Mouse (Mus musculus): ENCODE data around the gene Otud7a. TPM values are rescaled to one million over a fixed set of nuclear protein-coding genes. Genes with fewer than 3 reads are reported as not detected.
A peak's percentile ranks its signal among the peaks of the same experiment; 100 is the strongest.

Gene Otud7a
- total and polyA plus RNA-seq, 2 experiments from 2014 or later, result 4.2 to 20.8 TPM

- H3K4me3 ChIP-seq (ENCODE audit: low read depth, low read length), result no peak overlapping the region
- no peak for TF ChIP-seq CTCF (IDR thresholded peaks at IDR 0.05)
- no peak overlapping the region for H3K9ac ChIP-seq (replicated peaks; ENCODE audit: low read length, poor library complexity, severe bottlenecking)
- H3K36me3 ChIP-seq (ENCODE audit: insufficient read depth, low read length), result no peaks in the 10 kb centered on the region
- H3K9me3 ChIP-seq (ENCODE audit: low read length), result no peaks in the 10 kb centered on the region
- DNase-seq (ENCODE audit: low spot score), result no peak
- no peak overlapping the region for H3K27ac ChIP-seq (ENCODE audit: low read depth, low read length)
- H3K4me2 ChIP-seq (ENCODE audit: low read depth, low read length, poor library complexity, severe bottlenecking), result no peak overlapping the region
- 91% methylated on average over 3 of the region's 3 CpGs for WGBS
- no peaks in the 10 kb centered on the region for H3K4me1 ChIP-seq (ENCODE audit: insufficient read depth, low read length)
- H3K27me3 ChIP-seq (ENCODE audit: insufficient read depth, low read length), result peaks cover 11% of the 10 kb centered on the region
- ATAC-seq (ENCODE audit: low FRiP score), result no peak
Measured at GRCm38 (mm10) chr7:63762529-63762928, 318.0 kb downstream of the Otud7a start.

DNA sequence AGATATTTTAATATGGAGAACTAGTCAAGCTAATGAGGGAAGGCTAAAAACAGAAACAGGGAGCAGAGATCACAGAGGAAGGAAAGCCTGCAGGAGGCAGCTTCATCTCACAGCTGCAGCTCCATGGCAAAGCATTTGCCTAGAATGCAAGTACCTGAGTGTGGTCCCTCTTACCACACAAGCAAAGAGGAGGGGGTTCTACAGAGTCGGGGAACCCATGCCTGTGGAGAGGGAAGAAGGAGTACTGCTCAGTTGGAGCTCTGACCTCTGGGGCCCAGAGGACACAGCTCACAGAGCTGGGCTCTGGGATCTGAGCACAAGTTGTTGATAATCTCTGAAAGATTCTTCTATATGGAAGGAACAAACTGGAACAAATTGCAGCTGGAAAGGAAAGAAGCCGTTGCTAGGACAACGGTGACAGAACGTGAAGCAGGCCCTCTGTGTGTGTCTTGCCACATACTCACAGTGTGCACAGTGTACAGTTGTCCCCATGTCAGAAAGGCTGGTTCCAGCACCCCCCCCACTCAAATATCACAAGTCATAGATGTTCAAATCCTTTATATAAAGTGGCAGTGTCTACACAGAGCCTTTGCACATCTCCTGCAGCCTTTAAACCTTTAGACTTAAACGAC is 324.0 kb downstream of the Otud7a start:
- peak; percentile 81 for ATAC-seq (ENCODE audit: low FRiP score)
- peak overlapping the region; percentile 4; the same call in 1 of the 2 replicates for H3K27ac ChIP-seq (ENCODE audit: low read depth, low read length)
- 13% methylated on average over 5 of the region's 5 CpGs for WGBS
- no peak overlapping the region for H3K9ac ChIP-seq (replicated peaks; ENCODE audit: low read length, poor library complexity, severe bottlenecking)
- no peaks in the 10 kb centered on the region for H3K9me3 ChIP-seq (ENCODE audit: low read length)
- H3K36me3 ChIP-seq (ENCODE audit: insufficient read depth, low read length), result no peaks in the 10 kb centered on the region
- H3K27me3 ChIP-seq (ENCODE audit: insufficient read depth, low read length), result no peaks in the 10 kb centered on the region
- no peaks in the 10 kb centered on the region for H3K4me1 ChIP-seq (ENCODE audit: insufficient read depth, low read length)
- no peak overlapping the region for H3K4me3 ChIP-seq (ENCODE audit: low read depth, low read length)
- H3K4me2 ChIP-seq (ENCODE audit: low read depth, low read length, poor library complexity, severe bottlenecking), result no peak overlapping the region
- TF ChIP-seq CTCF (IDR thresholded peaks at IDR 0.05), result peak; percentile 30; the same call in 1 of the 2 replicates
- DNase-seq (ENCODE audit: low spot score), result peak; percentile 74

DNA sequence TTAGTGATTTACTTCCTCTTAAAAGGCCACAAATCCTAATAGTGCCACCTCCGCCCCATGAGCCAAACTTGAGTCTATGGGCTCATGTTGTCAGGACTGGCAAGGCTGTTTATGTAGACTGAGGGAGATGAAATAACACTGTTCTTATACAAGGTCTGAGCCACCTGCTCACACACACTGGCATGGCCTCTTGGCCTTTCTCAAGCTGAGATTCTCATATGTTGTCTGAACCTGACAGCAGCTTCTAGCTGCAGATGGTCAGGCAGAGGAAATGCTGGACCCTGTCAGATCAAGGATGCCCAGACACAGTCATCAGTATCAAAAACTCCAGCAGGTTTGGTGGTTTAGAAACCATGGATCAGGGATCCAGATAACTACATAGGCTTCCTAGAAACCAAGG is 328.7 kb downstream of the Otud7a start:
- TF ChIP-seq CTCF (IDR thresholded peaks at IDR 0.05), result no peak
- Histone ChIP-seq H3K4me1 (ENCODE audit: insufficient read depth, low read length) (no peaks in the 10 kb centered on the region), H3K4me2 (ENCODE audit: low read depth, low read length, poor library complexity, severe bottlenecking) (no peak overlapping the region), H3K36me3 (ENCODE audit: insufficient read depth, low read length) (no peaks in the 10 kb centered on the region), H3K9ac (replicated peaks; ENCODE audit: low read length, poor library complexity, severe bottlenecking) (no peak overlapping the region), H3K27ac (ENCODE audit: low read depth, low read length) (no peak overlapping the region), H3K27me3 (ENCODE audit: insufficient read depth, low read length) (no peaks in the 10 kb centered on the region), H3K4me3 (ENCODE audit: low read depth, low read length) (no peak overlapping the region), H3K9me3 (ENCODE audit: low read length) (no peaks in the 10 kb centered on the region)
- DNase-seq (ENCODE audit: low spot score) (no peak), ATAC-seq (ENCODE audit: low FRiP score) (no peak)
- 95% methylated on average over 1 of the region's 1 CpGs for WGBS

DNA sequence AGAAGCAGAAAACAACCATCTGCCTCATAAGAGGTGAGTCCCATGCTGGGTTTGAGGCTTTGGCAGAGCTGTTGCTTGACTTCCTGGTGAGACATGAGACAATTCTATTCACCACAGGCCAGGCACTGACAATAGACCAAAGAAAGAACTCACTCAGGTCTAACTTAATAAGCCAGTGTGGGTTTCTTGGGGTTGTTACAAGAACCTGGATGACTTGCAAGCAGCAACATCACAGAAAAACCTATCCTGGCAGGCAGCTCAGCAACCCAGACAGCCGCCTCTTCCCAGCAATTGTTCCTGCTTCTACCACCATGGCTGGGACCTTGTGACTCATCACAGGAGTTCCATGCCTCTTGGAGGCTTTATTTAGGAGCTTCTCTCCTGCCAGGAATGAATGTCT is 329.7 kb downstream of the Otud7a start:
- Histone ChIP-seq H3K4me2 (ENCODE audit: low read depth, low read length, poor library complexity, severe bottlenecking) (no peak overlapping the region), H3K4me1 (ENCODE audit: insufficient read depth, low read length) (no peaks in the 10 kb centered on the region), H3K36me3 (ENCODE audit: insufficient read depth, low read length) (no peaks in the 10 kb centered on the region), H3K27me3 (ENCODE audit: insufficient read depth, low read length) (no peaks in the 10 kb centered on the region), H3K9me3 (ENCODE audit: low read length) (no peaks in the 10 kb centered on the region), H3K27ac (ENCODE audit: low read depth, low read length) (no peak overlapping the region), H3K9ac (replicated peaks; ENCODE audit: low read length, poor library complexity, severe bottlenecking) (no peak overlapping the region), H3K4me3 (ENCODE audit: low read depth, low read length) (no peak overlapping the region)
- WGBS, result 46% methylated on average over 1 of the region's 1 CpGs
- TF ChIP-seq CTCF (IDR thresholded peaks at IDR 0.05), result no peak
- DNase-seq (ENCODE audit: low spot score) (no peak), ATAC-seq (ENCODE audit: low FRiP score) (no peak)

- no peak for ATAC-seq (ENCODE audit: low FRiP score)
- WGBS, result 90% methylated on average over 4 of the region's 4 CpGs
- H3K4me1 ChIP-seq (ENCODE audit: insufficient read depth, low read length), result no peaks in the 10 kb centered on the region
- no peaks in the 10 kb centered on the region for H3K27me3 ChIP-seq (ENCODE audit: insufficient read depth, low read length)
- H3K27ac ChIP-seq (ENCODE audit: low read depth, low read length), result no peak overlapping the region
- no peaks in the 10 kb centered on the region for H3K9me3 ChIP-seq (ENCODE audit: low read length)
- no peak for DNase-seq (ENCODE audit: low spot score)
- no peak overlapping the region for H3K9ac ChIP-seq (replicated peaks; ENCODE audit: low read length, poor library complexity, severe bottlenecking)
- H3K4me3 ChIP-seq (ENCODE audit: low read depth, low read length), result no peak overlapping the region
- H3K36me3 ChIP-seq (ENCODE audit: insufficient read depth, low read length), result no peaks in the 10 kb centered on the region
- TF ChIP-seq CTCF (IDR thresholded peaks at IDR 0.05), result no peak
- no peak overlapping the region for H3K4me2 ChIP-seq (ENCODE audit: low read depth, low read length, poor library complexity, severe bottlenecking)
Measured at GRCm38 (mm10) chr7:63777328-63777727, 332.8 kb downstream of the Otud7a start.

DNA sequence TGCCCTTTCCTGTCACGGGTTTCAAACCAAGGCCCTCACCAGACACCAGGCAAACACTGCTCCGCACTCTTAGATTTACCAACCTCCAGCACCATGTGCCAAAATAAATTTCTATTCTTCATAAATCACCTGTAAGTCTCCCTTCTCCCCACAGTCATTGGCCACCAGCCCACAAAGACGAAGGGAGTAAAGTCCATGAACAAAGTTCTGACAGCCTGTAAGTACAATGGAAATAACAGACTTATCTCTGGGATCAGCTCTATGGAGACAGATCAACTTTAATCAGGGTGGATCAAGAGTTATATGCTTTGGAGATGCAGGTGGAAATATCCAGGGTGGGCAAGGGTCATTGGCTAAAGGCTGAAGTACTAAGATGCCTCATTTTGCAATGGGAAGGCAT is 336.3 kb downstream of the Otud7a start:
- no peak overlapping the region for H3K4me3 ChIP-seq (ENCODE audit: low read depth, low read length)
- ATAC-seq (ENCODE audit: low FRiP score), result no peak
- no peaks in the 10 kb centered on the region for H3K36me3 ChIP-seq (ENCODE audit: insufficient read depth, low read length)
- no peak overlapping the region for H3K9ac ChIP-seq (replicated peaks; ENCODE audit: low read length, poor library complexity, severe bottlenecking)
- no peak for TF ChIP-seq CTCF (IDR thresholded peaks at IDR 0.05)
- WGBS, result 84% methylated on average over 3 of the region's 3 CpGs
- no peaks in the 10 kb centered on the region for H3K4me1 ChIP-seq (ENCODE audit: insufficient read depth, low read length)
- no peak for DNase-seq (ENCODE audit: low spot score)
- no peak overlapping the region for H3K4me2 ChIP-seq (ENCODE audit: low read depth, low read length, poor library complexity, severe bottlenecking)
- no peak overlapping the region for H3K27ac ChIP-seq (ENCODE audit: low read depth, low read length)
- no peaks in the 10 kb centered on the region for H3K9me3 ChIP-seq (ENCODE audit: low read length)
- H3K27me3 ChIP-seq (ENCODE audit: insufficient read depth, low read length), result no peaks in the 10 kb centered on the region
